Mouse (Mus musculus): ENCODE measurements around the gene Ppm1l. TPM values are rescaled to one million over a fixed set of nuclear protein-coding genes. Genes with fewer than 3 reads are reported as not detected.

Gene Ppm1l
- polyA plus RNA-seq, 1 experiment from 2014 or later: 5.6 TPM

DNA sequence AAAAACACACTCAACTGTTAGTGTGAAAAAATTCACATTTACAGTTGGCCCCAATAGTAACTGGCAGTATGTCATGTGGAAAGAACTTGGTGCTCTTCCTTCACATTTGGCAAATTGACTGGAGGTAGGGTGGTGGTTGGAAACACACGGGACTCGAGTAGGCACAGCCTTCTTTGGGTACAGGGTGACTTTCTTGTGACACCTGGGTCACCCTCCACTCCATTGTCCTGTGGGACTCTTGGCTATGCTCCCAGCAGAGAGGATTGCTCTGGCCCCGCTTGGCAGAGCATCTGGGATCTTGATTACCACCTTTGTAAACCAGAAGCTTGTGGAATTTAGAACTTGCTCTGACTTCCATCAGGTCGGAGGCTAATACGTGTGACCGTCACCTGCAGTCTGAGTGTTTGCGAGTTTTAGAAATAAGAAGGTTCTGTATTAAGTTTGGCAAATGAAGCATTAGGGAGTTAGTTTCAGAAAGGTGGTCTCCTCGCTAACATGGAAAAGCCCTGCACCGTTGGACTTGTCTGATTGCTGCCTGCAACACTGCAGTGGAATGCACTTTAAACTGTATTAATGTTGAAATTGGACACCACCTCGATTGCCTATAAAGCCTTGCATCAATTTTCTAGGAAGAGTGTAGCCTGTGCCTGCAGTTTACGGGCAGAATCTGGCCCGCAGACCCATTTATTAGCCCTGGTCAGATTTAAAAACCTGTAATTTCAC lies 41.4 kb downstream of the Ppm1l start:
- peaks cover 5% of the 10 kb centered on the region; the same call in 1 of the 2 replicates for H3K4me1 ChIP-seq (ENCODE audit: control insufficient read depth, insufficient read depth, low read length)
- no peak overlapping the region for H3K9ac ChIP-seq (ENCODE audit: low read depth, low read length)
- H3K4me2 ChIP-seq: no peak overlapping the region
- H3K27me3 ChIP-seq (ENCODE audit: control insufficient read depth, insufficient read depth, low read length): no peaks in the 10 kb centered on the region
- H3K36me3 ChIP-seq (ENCODE audit: control insufficient read depth, insufficient read depth, low read length): no peaks in the 10 kb centered on the region
- WGBS (ENCODE audit: insufficient replicate concordance): 85% methylated on average over 12 of the region's 12 CpGs
- H3K27ac ChIP-seq (ENCODE audit: low read depth, low read length): no peak overlapping the region
- no peak for ATAC-seq (replicated peaks; ENCODE audit: insufficient number of reproducible peaks, low FRiP score, low TSS enrichment)
- no peak overlapping the region for H3K4me3 ChIP-seq (ENCODE audit: low read depth, low read length)
- no peaks in the 10 kb centered on the region for H3K9me3 ChIP-seq (replicated peaks; ENCODE audit: control insufficient read depth, low read length)

- Histone ChIP-seq H3K4me3 (ENCODE audit: low read depth, low read length) (no peak overlapping the region), H3K36me3 (ENCODE audit: control insufficient read depth, insufficient read depth, low read length) (no peaks in the 10 kb centered on the region), H3K27me3 (ENCODE audit: control insufficient read depth, insufficient read depth, low read length) (no peaks in the 10 kb centered on the region), H3K9me3 (replicated peaks; ENCODE audit: control insufficient read depth, low read length) (no peaks in the 10 kb centered on the region), H3K4me2 (no peak overlapping the region), H3K27ac (ENCODE audit: low read depth, low read length) (no peak overlapping the region), H3K4me1 (ENCODE audit: control insufficient read depth, insufficient read depth, low read length) (peaks cover 5% of the 10 kb centered on the region; the same call in 1 of the 2 replicates), H3K9ac (ENCODE audit: low read depth, low read length) (no peak overlapping the region)
- no peak for ATAC-seq (replicated peaks; ENCODE audit: insufficient number of reproducible peaks, low FRiP score, low TSS enrichment)
- WGBS (ENCODE audit: insufficient replicate concordance): 92% methylated on average over 8 of the region's 8 CpGs
Measured at GRCm38 (mm10) chr3:69358620-69358964, 41.9 kb downstream of the Ppm1l start.

GRCm38 (mm10) chr3:69360263-69360895 lies 43.7 kb downstream of the Ppm1l start:
- H3K27ac ChIP-seq (ENCODE audit: low read depth, low read length): no peak overlapping the region
- no peak overlapping the region for H3K4me3 ChIP-seq (ENCODE audit: low read depth, low read length)
- H3K9ac ChIP-seq (ENCODE audit: low read depth, low read length): no peak overlapping the region
- H3K9me3 ChIP-seq (replicated peaks; ENCODE audit: control insufficient read depth, low read length): no peaks in the 10 kb centered on the region
- H3K4me2 ChIP-seq: no peak overlapping the region
- no peaks in the 10 kb centered on the region for H3K36me3 ChIP-seq (ENCODE audit: control insufficient read depth, insufficient read depth, low read length)
- peaks cover 5% of the 10 kb centered on the region; the same call in 1 of the 2 replicates for H3K4me1 ChIP-seq (ENCODE audit: control insufficient read depth, insufficient read depth, low read length)
- H3K27me3 ChIP-seq (ENCODE audit: control insufficient read depth, insufficient read depth, low read length): no peaks in the 10 kb centered on the region
- 78% methylated on average over 4 of the region's 4 CpGs for WGBS (ENCODE audit: insufficient replicate concordance)
- ATAC-seq (replicated peaks; ENCODE audit: insufficient number of reproducible peaks, low FRiP score, low TSS enrichment): no peak

DNA sequence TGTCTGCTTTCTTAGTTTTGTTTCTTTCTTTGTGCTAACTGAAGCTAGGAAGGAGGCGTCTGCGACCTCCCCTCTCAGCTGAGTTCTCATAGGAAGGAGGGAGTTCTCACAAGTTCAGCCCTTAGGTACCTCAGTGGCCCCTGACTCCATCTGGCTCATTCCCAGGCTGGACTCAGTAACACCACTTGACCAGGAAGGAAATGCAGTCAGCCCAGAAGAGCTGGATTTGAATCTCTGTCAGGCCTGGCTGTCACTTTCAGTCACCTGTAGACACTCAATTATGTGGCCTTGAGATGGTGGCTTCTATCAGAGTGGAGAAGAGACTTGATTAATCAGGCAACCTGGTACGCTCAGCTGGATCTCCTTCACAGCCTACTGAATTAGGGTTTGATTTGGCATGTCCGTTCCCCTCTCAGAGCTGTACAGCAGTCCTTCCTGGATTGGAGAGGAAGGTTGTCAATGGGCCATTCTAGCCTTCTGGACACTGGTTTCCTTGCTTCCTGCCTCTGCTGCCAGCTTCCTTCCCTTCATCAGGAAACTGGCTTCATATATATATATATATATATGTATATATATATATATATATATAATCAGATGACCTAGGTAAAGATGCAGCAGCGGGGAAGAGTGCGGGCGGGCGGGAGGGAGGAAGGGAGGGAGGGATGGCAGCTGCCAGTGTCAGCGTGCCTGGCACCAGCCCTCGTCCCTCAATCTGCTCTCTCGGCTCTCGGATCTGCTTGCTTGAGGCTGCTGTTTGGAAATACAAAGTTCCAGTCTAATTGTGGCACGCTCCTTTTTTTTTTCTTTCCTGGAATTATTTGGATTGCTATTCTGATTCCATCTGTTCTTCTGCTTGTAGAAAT lies 45.1 kb downstream of the Ppm1l start:
- no peaks in the 10 kb centered on the region for H3K36me3 ChIP-seq (ENCODE audit: control insufficient read depth, insufficient read depth, low read length)
- no peak overlapping the region for H3K27ac ChIP-seq (ENCODE audit: low read depth, low read length)
- H3K27me3 ChIP-seq (ENCODE audit: control insufficient read depth, insufficient read depth, low read length): no peaks in the 10 kb centered on the region
- ATAC-seq (replicated peaks; ENCODE audit: insufficient number of reproducible peaks, low FRiP score, low TSS enrichment): no peak
- no peak overlapping the region for H3K4me2 ChIP-seq
- WGBS (ENCODE audit: insufficient replicate concordance): 86% methylated on average over 13 of the region's 13 CpGs
- H3K9me3 ChIP-seq (replicated peaks; ENCODE audit: control insufficient read depth, low read length): no peaks in the 10 kb centered on the region
- no peak overlapping the region for H3K9ac ChIP-seq (ENCODE audit: low read depth, low read length)
- H3K4me3 ChIP-seq (ENCODE audit: low read depth, low read length): no peak overlapping the region
- H3K4me1 ChIP-seq (ENCODE audit: control insufficient read depth, insufficient read depth, low read length): peaks cover 5% of the 10 kb centered on the region; the same call in 1 of the 2 replicates

DNA sequence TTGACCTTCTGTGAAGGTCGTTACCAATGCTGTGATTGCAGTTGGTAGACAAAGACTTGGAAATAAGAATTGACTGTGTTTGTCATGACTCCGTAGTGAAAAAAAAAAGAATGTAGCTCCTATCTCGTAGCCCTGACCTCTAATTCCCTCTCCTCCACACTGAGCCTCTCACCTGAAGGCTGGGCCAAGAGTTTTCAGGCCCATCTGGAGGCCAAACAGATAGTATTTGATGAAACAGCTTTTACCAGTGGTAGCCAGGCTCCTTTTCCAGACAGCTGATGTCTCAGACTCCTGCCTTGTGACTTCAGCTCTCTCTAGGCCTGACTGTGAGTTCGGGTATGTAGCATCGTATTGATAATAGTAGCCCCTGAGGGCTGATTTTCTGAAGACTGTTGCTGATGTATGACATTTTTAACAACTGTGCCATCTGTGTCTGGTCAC lies 45.7 kb downstream of the Ppm1l start:
- ATAC-seq (replicated peaks; ENCODE audit: insufficient number of reproducible peaks, low FRiP score, low TSS enrichment): no peak
- H3K27ac ChIP-seq (ENCODE audit: low read depth, low read length): no peak overlapping the region
- no peaks in the 10 kb centered on the region for H3K9me3 ChIP-seq (replicated peaks; ENCODE audit: control insufficient read depth, low read length)
- no peak overlapping the region for H3K4me2 ChIP-seq
- no peak overlapping the region for H3K4me3 ChIP-seq (ENCODE audit: low read depth, low read length)
- H3K9ac ChIP-seq (ENCODE audit: low read depth, low read length): no peak overlapping the region
- WGBS (ENCODE audit: insufficient replicate concordance): 70% methylated on average over 5 of the region's 5 CpGs
- no peaks in the 10 kb centered on the region for H3K27me3 ChIP-seq (ENCODE audit: control insufficient read depth, insufficient read depth, low read length)
- peaks cover 5% of the 10 kb centered on the region; the same call in 1 of the 2 replicates for H3K4me1 ChIP-seq (ENCODE audit: control insufficient read depth, insufficient read depth, low read length)
- no peaks in the 10 kb centered on the region for H3K36me3 ChIP-seq (ENCODE audit: control insufficient read depth, insufficient read depth, low read length)

- 69% methylated on average over 4 of the region's 4 CpGs for WGBS (ENCODE audit: insufficient replicate concordance)
- Histone ChIP-seq H3K9ac (ENCODE audit: low read depth, low read length) (no peak overlapping the region), H3K4me3 (ENCODE audit: low read depth, low read length) (no peak overlapping the region), H3K9me3 (replicated peaks; ENCODE audit: control insufficient read depth, low read length) (no peaks in the 10 kb centered on the region), H3K27ac (ENCODE audit: low read depth, low read length) (no peak overlapping the region), H3K27me3 (ENCODE audit: control insufficient read depth, insufficient read depth, low read length) (no peaks in the 10 kb centered on the region), H3K36me3 (ENCODE audit: control insufficient read depth, insufficient read depth, low read length) (no peaks in the 10 kb centered on the region), H3K4me2 (no peak overlapping the region), H3K4me1 (ENCODE audit: control insufficient read depth, insufficient read depth, low read length) (peaks cover 5% of the 10 kb centered on the region; the same call in 1 of the 2 replicates)
- no peak for ATAC-seq (replicated peaks; ENCODE audit: insufficient number of reproducible peaks, low FRiP score, low TSS enrichment)
Measured at GRCm38 (mm10) chr3:69362906-69363305, 46.2 kb downstream of the Ppm1l start.

- no peak for ATAC-seq (replicated peaks; ENCODE audit: insufficient number of reproducible peaks, low FRiP score, low TSS enrichment)
- no peak overlapping the region for H3K27ac ChIP-seq (ENCODE audit: low read depth, low read length)
- no peaks in the 10 kb centered on the region for H3K27me3 ChIP-seq (ENCODE audit: control insufficient read depth, insufficient read depth, low read length)
- H3K36me3 ChIP-seq (ENCODE audit: control insufficient read depth, insufficient read depth, low read length): no peaks in the 10 kb centered on the region
- H3K4me3 ChIP-seq (ENCODE audit: low read depth, low read length): no peak overlapping the region
- WGBS (ENCODE audit: insufficient replicate concordance): 87% methylated on average over 6 of the region's 6 CpGs
- H3K9me3 ChIP-seq (replicated peaks; ENCODE audit: control insufficient read depth, low read length): no peaks in the 10 kb centered on the region
- H3K4me2 ChIP-seq: no peak overlapping the region
- H3K4me1 ChIP-seq (ENCODE audit: control insufficient read depth, insufficient read depth, low read length): peaks cover 5% of the 10 kb centered on the region; the same call in 1 of the 2 replicates
- H3K9ac ChIP-seq (ENCODE audit: low read depth, low read length): no peak overlapping the region
Measured at GRCm38 (mm10) chr3:69364151-69364550, 47.5 kb downstream of the Ppm1l start.

GRCm38 (mm10) chr3:69367916-69368315 lies 51.3 kb downstream of the Ppm1l start:
- H3K4me2 ChIP-seq: no peak overlapping the region
- no peaks in the 10 kb centered on the region for H3K4me1 ChIP-seq (ENCODE audit: control insufficient read depth, insufficient read depth, low read length)
- no peak for ATAC-seq (replicated peaks; ENCODE audit: insufficient number of reproducible peaks, low FRiP score, low TSS enrichment)
- 87% methylated on average over 9 of the region's 9 CpGs for WGBS (ENCODE audit: insufficient replicate concordance)
- H3K27me3 ChIP-seq (ENCODE audit: control insufficient read depth, insufficient read depth, low read length): no peaks in the 10 kb centered on the region
- no peaks in the 10 kb centered on the region for H3K9me3 ChIP-seq (replicated peaks; ENCODE audit: control insufficient read depth, low read length)
- no peak overlapping the region for H3K4me3 ChIP-seq (ENCODE audit: low read depth, low read length)
- H3K9ac ChIP-seq (ENCODE audit: low read depth, low read length): no peak overlapping the region
- H3K36me3 ChIP-seq (ENCODE audit: control insufficient read depth, insufficient read depth, low read length): no peaks in the 10 kb centered on the region
- H3K27ac ChIP-seq (ENCODE audit: low read depth, low read length): no peak overlapping the region
